Mouse (Mus musculus) G1E (cell line): ENCODE results near the gene Ap3d1. TPM values are rescaled to one million over a fixed set of nuclear protein-coding genes. Genes with fewer than 3 reads are reported as not detected.

Source experiments
- ATAC-seq: 2 replicates; pipeline ENCODE4 v1.8.0; 2016; ENCODE audit warnings: mild to moderate bottlenecking; ENCODE audit not compliant: insufficient number of reproducible peaks, poor library complexity, low FRiP score, severe bottlenecking; ENCODE audit errors: extremely low read depth
- DNase-seq: peaks from one replicate; pipeline ENCODE4 v3.0.0; 2012; ENCODE audit warnings: low spot score
- H3K27me3 ChIP-seq: 2 replicates; pipeline ENCODE4 v1.6.1; 2012; ENCODE audit warnings: mild to moderate bottlenecking, low read length, inconsistent platforms; ENCODE audit not compliant: insufficient read depth
- H3K36me3 ChIP-seq: replicated peaks from 2 replicates; pipeline ENCODE3; 2012; ENCODE audit warnings: mild to moderate bottlenecking, inconsistent platforms
- H3K4me1 ChIP-seq: 2 replicates; pipeline ENCODE4 v1.6.1; 2012; ENCODE audit warnings: low read depth, low read length, inconsistent platforms, mixed read lengths; ENCODE audit not compliant: insufficient read depth
- H3K4me3 ChIP-seq: 2 replicates; pipeline ENCODE4 v1.5.1; 2012; ENCODE audit warnings: low read depth, mild to moderate bottlenecking, inconsistent platforms, low read length, moderate library complexity, mixed read lengths
- H3K9me3 ChIP-seq: replicated peaks from 2 replicates; pipeline ENCODE4 v1.6.1; 2012; ENCODE audit warnings: inconsistent platforms
- CTCF ChIP-seq: IDR thresholded peaks from 2 replicates; pipeline ENCODE4 v1.5.1; 2012; ENCODE audit warnings: low read depth, low read length, inconsistent platforms, mixed read lengths
- GATA1 ChIP-seq: IDR thresholded peaks from 2 replicates; pipeline ENCODE4 v1.6.1; 2012; ENCODE audit warnings: borderline replicate concordance, low read length, inconsistent platforms, mixed read lengths
- GATA2 ChIP-seq: IDR thresholded peaks from 2 replicates; pipeline ENCODE4 v1.6.1; 2012; ENCODE audit warnings: low read depth, low read length, inconsistent platforms, borderline replicate concordance
- POLR2AphosphoS5 ChIP-seq: IDR thresholded peaks from 2 replicates; pipeline ENCODE4 v1.6.1; 2012; ENCODE audit warnings: low read depth, low read length, inconsistent platforms; ENCODE audit not compliant: insufficient replicate concordance
- TAL1 ChIP-seq: conservative IDR thresholded peaks from 2 replicates; pipeline ENCODE4 v1.6.1; 2012; ENCODE audit warnings: low read depth, low read length, inconsistent platforms, mixed read lengths
- polyA plus RNA-seq: library from polyadenylated mRNA; stranded (reverse); fragments of >175 nt; gene quantifications from 2 replicates; pipeline ENCODE4 v1.2.3, GENCODE M21; 2012
- total RNA-seq, 2 experiments: library from RNA; stranded (forward) in 1 of 2; stranded (reverse) in 1 of 2; fragments of 200-1000 nt in 1 of 2; fragments of >200 nt in 1 of 2; fragmentation: Nextera tagmentation in 1 of 2; gene quantifications; 2 replicates each; pipeline ENCODE4 v1.2.3; 2014 to 2017

Ap3d1 gene
- total RNA-seq (2014; fragmentation: Nextera tagmentation) = 121 and 133 TPM in 2 replicates
- total RNA-seq (2017) = 72.3 and 88.3 TPM in 2 replicates
- 37.4 and 39.4 TPM in 2 replicates for polyA plus RNA-seq

- H3K27me3 ChIP-seq = peaks cover 6% of the 10 kb centered on the region; the same call in 1 of the 2 replicates
- DNase-seq (peak; percentile 99), ATAC-seq (peak; percentile 100)
- H3K36me3 ChIP-seq = peaks cover 30% of the 10 kb centered on the region
- TF ChIP-seq POLR2AphosphoS5 (no peak), CTCF (no peak), TAL1 (no peak), GATA2 (no peak), GATA1 (no peak)
- peaks cover 47% of the 10 kb centered on the region for H3K4me1 ChIP-seq
- H3K9me3 ChIP-seq = no peaks in the 10 kb centered on the region
- peak within 1 kb of the TSS; percentile 87 for H3K4me3 ChIP-seq
Measured at GRCm38 (mm10) chr10:80742180-80742978, at the start of gene Ap3d1. TSS of gene Ap3d1 (minus strand) at chr10:80742264.

DNA sequence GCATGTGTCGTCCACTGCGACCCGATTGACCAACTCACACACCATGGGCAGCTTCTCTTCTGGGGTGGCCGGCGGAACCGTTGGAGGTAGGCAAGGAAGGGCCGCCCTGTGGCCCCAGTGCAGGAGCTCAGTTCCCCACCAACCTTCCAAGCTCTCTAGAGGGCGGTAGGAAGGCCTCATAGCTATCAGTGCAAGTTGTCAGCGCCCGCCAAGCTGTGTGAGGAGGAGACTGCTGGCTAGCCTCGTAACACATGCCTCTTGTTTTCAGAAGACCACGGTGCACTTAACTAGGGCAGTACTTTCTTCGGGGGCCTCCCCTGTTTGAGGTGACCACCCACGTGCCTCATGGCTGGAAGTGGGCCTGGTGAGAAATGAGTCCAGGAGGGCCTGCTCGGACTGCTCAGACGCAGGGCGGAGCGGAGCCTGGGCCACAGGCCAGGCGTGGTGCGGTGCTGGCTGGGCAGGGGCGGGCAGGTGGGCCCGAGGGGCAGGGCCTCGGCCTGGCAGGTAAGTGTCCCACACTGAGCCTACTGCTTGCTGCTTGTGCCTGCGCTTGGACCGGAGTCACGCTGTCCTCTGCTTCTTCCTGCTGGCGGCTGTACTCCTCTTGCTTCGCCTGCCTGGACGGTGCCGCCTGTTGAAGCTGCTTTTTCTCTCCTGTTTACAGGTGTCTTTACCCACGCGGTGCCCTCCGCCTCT, 49.6 kb upstream of the Ap3d1 start:
- no peaks in the 10 kb centered on the region for H3K9me3 ChIP-seq
- TF ChIP-seq GATA1 = no peak
- TF ChIP-seq TAL1 = no peak
- TF ChIP-seq POLR2AphosphoS5 = no peak
- no peak for TF ChIP-seq GATA2
- no peak for TF ChIP-seq CTCF
- DNase-seq (no peak), ATAC-seq (no peak)
- H3K27me3 ChIP-seq = no peaks in the 10 kb centered on the region
- H3K36me3 ChIP-seq = peaks cover 99% of the 10 kb centered on the region
- H3K4me1 ChIP-seq = peaks cover 69% of the 10 kb centered on the region
- H3K4me3 ChIP-seq = peak overlapping the region; percentile 39; the same call in 1 of the 2 replicates

DNA sequence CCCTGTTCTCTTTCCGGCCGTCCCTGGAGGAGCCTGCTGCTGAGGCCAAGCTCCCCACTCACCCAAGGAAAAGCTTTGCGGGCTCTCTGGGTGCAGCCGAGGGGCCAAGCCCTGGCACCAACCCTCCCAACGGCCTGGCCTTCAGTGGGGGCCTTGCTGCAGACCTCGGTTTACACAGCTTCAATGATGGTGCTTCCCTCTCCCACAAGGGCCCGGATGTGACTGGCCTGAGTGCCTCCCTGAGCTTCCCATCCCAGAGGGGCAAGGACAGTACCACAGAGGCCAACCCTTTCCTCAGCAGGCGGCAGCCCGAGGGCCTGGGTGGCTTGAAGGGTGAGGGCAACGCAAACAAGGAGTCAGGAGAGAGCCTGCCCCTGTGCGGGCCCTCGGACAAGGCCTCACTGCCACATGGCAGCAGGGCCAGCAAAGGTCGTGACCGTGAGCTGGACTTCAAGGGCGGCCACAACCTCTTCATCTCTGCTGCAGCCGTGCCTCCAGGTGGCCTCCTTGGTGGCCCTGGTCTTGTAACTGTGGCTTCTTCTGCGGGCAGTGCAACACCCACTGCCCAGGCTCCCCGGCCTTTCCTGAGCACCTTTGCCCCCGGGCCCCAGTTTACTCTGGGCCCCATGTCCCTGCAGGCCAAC, 48.8 kb upstream of the Ap3d1 start:
- ATAC-seq = no peak

DNA sequence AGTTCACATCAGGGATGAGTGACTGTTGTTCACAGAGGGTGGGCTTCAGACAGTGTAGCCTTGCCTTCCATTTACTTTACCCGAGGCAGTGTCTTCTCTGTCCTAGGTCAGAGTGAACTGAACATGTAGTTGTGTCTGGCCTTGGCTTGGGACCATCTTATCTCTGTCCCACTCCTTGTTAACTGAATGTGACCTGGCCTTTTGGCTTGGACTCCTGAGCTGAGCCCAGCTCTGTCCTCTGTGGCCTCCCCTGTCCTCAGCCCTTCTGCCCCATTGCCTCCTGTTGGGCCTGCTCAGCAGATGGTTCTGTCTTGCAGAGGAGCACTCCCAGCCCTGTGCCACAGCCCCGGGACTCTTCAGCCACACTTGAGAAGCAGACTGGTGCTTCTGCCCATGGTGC, 45.5 kb upstream of the Ap3d1 start:
- TF ChIP-seq POLR2AphosphoS5 = no peak
- no peak for TF ChIP-seq CTCF
- TF ChIP-seq GATA2 = no peak
- no peak for TF ChIP-seq TAL1
- TF ChIP-seq GATA1 = no peak
- H3K4me3 ChIP-seq = no peak overlapping the region
- DNase-seq = no peak
- no peaks in the 10 kb centered on the region for H3K27me3 ChIP-seq
- peaks cover 38% of the 10 kb centered on the region for H3K4me1 ChIP-seq
- no peak for ATAC-seq
- H3K9me3 ChIP-seq = no peaks in the 10 kb centered on the region
- peaks cover 99% of the 10 kb centered on the region for H3K36me3 ChIP-seq

More for the DNA sequence above, 48.8 kb upstream of the Ap3d1 start:
- H3K4me3 ChIP-seq = no peak overlapping the region
- H3K36me3 ChIP-seq = peaks cover 99% of the 10 kb centered on the region
- H3K4me1 ChIP-seq = peaks cover 62% of the 10 kb centered on the region
- DNase-seq = no peak
- no peak for TF ChIP-seq GATA1
- H3K9me3 ChIP-seq = no peaks in the 10 kb centered on the region
- H3K27me3 ChIP-seq = no peaks in the 10 kb centered on the region

DNA sequence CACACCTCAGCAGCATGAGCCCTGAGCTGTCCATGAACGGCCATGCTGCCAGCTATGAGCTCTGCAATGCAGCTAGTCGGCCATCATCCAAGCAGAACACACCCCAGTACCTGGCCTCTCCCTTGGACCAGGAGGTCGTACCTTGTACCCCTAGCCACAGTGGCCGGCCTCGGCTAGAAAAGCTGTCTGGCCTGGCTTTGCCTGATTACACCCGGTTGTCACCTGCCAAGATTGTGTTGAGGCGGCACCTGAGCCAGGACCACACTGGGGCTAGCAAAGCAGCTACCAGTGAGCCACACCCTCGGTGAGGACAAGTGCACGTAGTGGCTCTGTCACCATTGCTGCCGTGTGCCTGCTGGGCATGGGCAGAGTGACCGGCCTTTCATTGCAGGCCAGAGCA, 43.9 kb upstream of the Ap3d1 start:
- DNase-seq (no peak), ATAC-seq (no peak)
- no peak overlapping the region for H3K4me3 ChIP-seq
- peaks cover 99% of the 10 kb centered on the region for H3K36me3 ChIP-seq
- H3K27me3 ChIP-seq = no peaks in the 10 kb centered on the region
- peaks cover 26% of the 10 kb centered on the region for H3K4me1 ChIP-seq
- H3K9me3 ChIP-seq = no peaks in the 10 kb centered on the region
- no peak for TF ChIP-seq POLR2AphosphoS5
- no peak for TF ChIP-seq GATA2
- TF ChIP-seq CTCF = no peak
- TF ChIP-seq TAL1 = no peak
- no peak for TF ChIP-seq GATA1

DNA sequence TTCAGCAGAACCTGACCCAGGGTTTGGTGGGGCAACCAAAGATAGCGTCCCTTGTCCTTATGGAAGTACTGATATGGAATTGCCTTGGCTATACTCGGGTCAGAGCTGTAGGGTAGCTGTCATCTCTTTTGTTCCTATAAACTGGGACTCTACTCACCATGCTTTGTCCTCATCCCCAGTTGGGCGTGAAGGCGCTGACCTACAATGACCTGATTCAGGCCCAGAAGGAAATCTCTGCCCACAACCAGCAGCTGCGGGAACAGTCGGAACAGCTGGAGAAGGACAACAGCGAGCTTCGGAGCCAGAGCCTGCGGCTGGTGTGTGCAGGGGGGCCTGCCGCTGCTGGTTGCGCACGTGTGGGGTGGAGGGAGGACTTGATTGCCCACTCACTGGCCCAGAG, 42.8 kb upstream of the Ap3d1 start:
- no peak for ATAC-seq
- H3K4me3 ChIP-seq = no peak overlapping the region
- no peak for DNase-seq
- peaks cover 99% of the 10 kb centered on the region for H3K36me3 ChIP-seq
- no peaks in the 10 kb centered on the region for H3K27me3 ChIP-seq
- H3K9me3 ChIP-seq = no peaks in the 10 kb centered on the region
- no peak for TF ChIP-seq POLR2AphosphoS5
- TF ChIP-seq TAL1 = no peak
- no peak for TF ChIP-seq CTCF
- no peak for TF ChIP-seq GATA1
- no peak for TF ChIP-seq GATA2
- peaks cover 18% of the 10 kb centered on the region for H3K4me1 ChIP-seq
